Mouse (Mus musculus) liver, embryonic 14.5 days (tissue): Measurements from ENCODE around the gene Zfp821. TPM values are rescaled to one million over a fixed set of nuclear protein-coding genes. Genes with fewer than 3 reads are reported as not detected.

ENCODE experiments used
- ATAC-seq: fragments of 200-750 bp; cut with Nextera tagmentation; 2 replicates; pipeline ENCODE4 v1.8.0; 2017; ENCODE audit warnings: moderate number of reproducible peaks, mild to moderate bottlenecking, moderate library complexity; ENCODE audit not compliant: insufficient read depth
- DNase-seq, 3 experiments: peaks; one replicate each; pipeline ENCODE4 v3.0.0-alpha.2; 2012 to 2013; ENCODE audit warnings: low read depth in 3 of 3, low spot score in 3 of 3
- H3K27ac ChIP-seq: fragments of 300-500 bp; sonication (generic); 2 replicates; pipeline ENCODE4 v1.5.1; 2014; ENCODE audit warnings: moderate library complexity, mild to moderate bottlenecking, control low read depth, inconsistent platforms
- H3K27me3 ChIP-seq: fragments of 300-500 bp; sonication (generic); 2 replicates; pipeline ENCODE4 v1.6.1; 2014; ENCODE audit warnings: mild to moderate bottlenecking, low read length, moderate library complexity; ENCODE audit not compliant: control insufficient read depth, insufficient read depth
- H3K36me3 ChIP-seq: fragments of 300-500 bp; sonication (generic); replicated peaks from 2 replicates; pipeline ENCODE4 v1.6.1; 2014; ENCODE audit warnings: low read depth; ENCODE audit not compliant: control insufficient read depth, insufficient read depth
- H3K4me1 ChIP-seq, 2 experiments: fragments of 200-500 bp in 1 of 2; fragments of 300-500 bp in 1 of 2; sonication (generic) in 1 of 2; replicated peaks; 2 replicates each; pipeline ENCODE4 v1.6.1; 2012 to 2014; ENCODE audit warnings: antibody characterized with exemption in 1 of 2, inconsistent platforms in 1 of 2, low read length in 1 of 2; ENCODE audit not compliant: control insufficient read depth in 2 of 2, insufficient read depth in 2 of 2
- H3K4me2 ChIP-seq: fragments of 300-500 bp; sonication (generic); 2 replicates; pipeline ENCODE4 v1.6.1; 2014; ENCODE audit warnings: low read depth, mild to moderate bottlenecking, control low read depth, moderate library complexity
- H3K4me3 ChIP-seq, 2 experiments: fragments of 200-500 bp in 1 of 2; fragments of 300-500 bp in 1 of 2; sonication (generic) in 1 of 2; 2 replicates each; pipeline ENCODE4 v1.5.1; 2012 to 2014; ENCODE audit warnings: low read depth in 2 of 2, low read length in 2 of 2, mild to moderate bottlenecking in 2 of 2, control low read depth in 1 of 2, inconsistent platforms in 1 of 2, moderate library complexity in 1 of 2; ENCODE audit not compliant: insufficient read depth in 1 of 2
- H3K9ac ChIP-seq: fragments of 300-500 bp; sonication (generic); replicated peaks from 2 replicates; pipeline ENCODE4 v1.6.1; 2014; ENCODE audit warnings: mild to moderate bottlenecking, control low read depth, moderate library complexity
- H3K9me3 ChIP-seq: fragments of 300-500 bp; sonication (generic); 2 replicates; pipeline ENCODE4 v1.6.1; 2016; ENCODE audit warnings: low read length, mixed read lengths; ENCODE audit not compliant: control insufficient read depth
- CTCF ChIP-seq: IDR thresholded peaks from 2 replicates; pipeline ENCODE4 v1.5.1; 2016; ENCODE audit warnings: antibody characterized with exemption, low read depth, control low read depth
- EP300 ChIP-seq: IDR thresholded peaks from 2 replicates; pipeline ENCODE4 v1.6.1; 2016; ENCODE audit warnings: antibody characterized with exemption, low read depth
- WGBS: fragments of 180-500 bp; shearing (Covaris S2); extraction: QIAGEN DNeasy Blood & Tissue Kit; methylation state at CpG from one replicate; pipeline ENCODE4 v1.1.7; 2014; ENCODE audit not compliant: insufficient replicate concordance; 5-methylcytosine and 5-hydroxymethylcytosine counted together
- polyA plus RNA-seq, 2 experiments: library from polyadenylated mRNA; depleted of rRNA in 1 of 2; stranded (reverse) in 1 of 2; unstranded in 1 of 2; fragments of >200 nt; fragmentation: Nextera tagmentation in 1 of 2; extraction: Ambion mirVana in 1 of 2; gene quantifications; 2 replicates each; pipeline versions ENCODE4 v1.2.1 to v1.2.3; 2012 to 2014

Gene Zfp821
- polyA plus RNA-seq (2012; rRNA removed), result 3.2 and 4.8 TPM in 2 replicates
- polyA plus RNA-seq (2014; fragmentation: Nextera tagmentation; extraction: Ambion mirVana), result 5.0 and 5.4 TPM in 2 replicates

DNA sequence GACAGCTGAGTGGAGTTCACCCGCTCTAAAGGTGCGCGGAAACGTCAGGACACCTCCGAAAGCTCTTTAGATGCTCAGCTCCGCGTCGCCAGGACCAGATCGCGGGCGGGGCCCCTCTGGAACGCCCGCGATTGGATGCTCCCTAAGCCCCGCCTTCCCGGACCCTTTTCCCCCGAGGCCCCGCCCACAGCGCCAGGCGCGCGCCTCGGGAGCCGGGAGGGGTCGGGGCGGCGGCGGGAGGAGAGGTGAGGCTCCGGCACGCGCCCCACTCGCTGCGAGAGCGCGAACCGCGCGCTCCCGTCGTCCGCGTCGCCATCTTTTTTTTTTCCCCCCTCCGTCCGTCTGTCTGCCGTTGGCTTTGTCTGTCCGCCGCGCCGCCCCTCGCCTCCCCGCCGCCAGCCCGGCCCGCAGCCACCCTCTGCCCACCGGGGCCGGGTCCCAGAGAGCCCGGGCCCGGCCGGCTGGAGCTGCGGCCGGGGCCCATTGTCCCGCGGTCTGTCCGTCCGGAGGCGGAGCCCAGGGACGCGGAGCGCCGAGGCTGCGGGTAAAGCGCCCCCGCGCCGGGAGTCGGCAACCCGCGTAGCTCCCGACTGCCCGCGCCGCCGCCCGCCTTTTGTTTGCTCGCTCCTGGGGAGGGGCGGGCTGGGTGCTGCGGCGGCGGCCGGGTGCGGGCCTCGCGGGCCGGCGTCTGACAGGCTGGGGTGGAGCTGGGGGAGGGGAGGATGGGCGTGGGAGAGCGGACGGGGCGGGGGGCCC lies at the start of gene Zfp821:
Gene Zfp821, plus strand, starts transcription at position 227 of the 756 bp plus-strand sequence.
- WGBS, result under 1% methylated on average over 91 of the region's 100 CpGs
- Histone ChIP-seq H3K9ac (peak within 1 kb of the TSS; percentile 99), H3K9me3 (no peaks in the 10 kb centered on the region), H3K4me2 (peak within 1 kb of the TSS; percentile 92), H3K27ac (peak within 1 kb of the TSS; percentile 81), H3K27me3 (peaks cover 2% of the 10 kb centered on the region), H3K4me3 (peak within 1 kb of the TSS; percentile 64 to 99), H3K4me1 (peaks cover 12 to 18% of the 10 kb centered on the region in 2 experiments), H3K36me3 (peaks cover 10% of the 10 kb centered on the region)
- peak; percentile 90 for ATAC-seq
- TF ChIP-seq CTCF, result no peak
- TF ChIP-seq EP300, result no peak
- DNase-seq, result peak; percentile 89 to 93 (median 90)

DNA sequence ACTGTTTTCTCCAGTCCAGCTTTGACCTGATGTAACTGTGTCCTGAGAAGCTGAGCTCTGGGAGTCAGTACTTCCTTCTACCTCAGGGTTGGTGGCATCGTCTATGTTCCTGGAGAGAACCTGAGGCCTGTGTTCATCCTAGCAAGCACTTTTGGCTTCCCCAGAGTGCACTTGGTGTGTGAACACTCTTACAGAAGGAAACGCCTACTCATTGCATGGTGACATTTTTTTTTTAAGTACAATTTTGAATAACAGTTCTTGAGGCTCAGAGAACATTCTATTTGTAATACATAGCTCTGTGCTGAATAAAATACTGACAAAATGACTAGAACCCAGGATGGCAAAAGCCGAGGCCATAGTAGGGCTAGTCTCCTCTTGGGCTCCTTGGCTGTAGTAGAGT lies 48.5 kb upstream of the Zfp821 start:
- Histone ChIP-seq H3K36me3 (no peaks in the 10 kb centered on the region), H3K9me3 (no peaks in the 10 kb centered on the region), H3K4me2 (no peak overlapping the region), H3K4me1 (no peaks in the 10 kb centered on the region), H3K4me3 (no peak overlapping the region), H3K9ac (no peak overlapping the region), H3K27ac (no peak overlapping the region), H3K27me3 (no peaks in the 10 kb centered on the region)
- TF ChIP-seq CTCF (no peak), EP300 (no peak)
- whole genome bisulfite sequencing, result 59% methylated on average over 3 of the region's 3 CpGs
- DNase-seq (no peak), ATAC-seq (no peak)

- DNase-seq, result no peak
- H3K4me3 ChIP-seq, result no peak overlapping the region
- ATAC-seq, result no peak
- no peaks in the 10 kb centered on the region for H3K4me1 ChIP-seq
- no peak overlapping the region for H3K4me2 ChIP-seq
- no peak for TF ChIP-seq EP300
- TF ChIP-seq CTCF, result no peak
- H3K9me3 ChIP-seq, result no peaks in the 10 kb centered on the region
- WGBS, result 61% methylated on average over 3 of the region's 3 CpGs
- H3K27me3 ChIP-seq, result no peaks in the 10 kb centered on the region
- no peak overlapping the region for H3K27ac ChIP-seq
- H3K9ac ChIP-seq, result no peak overlapping the region
- H3K36me3 ChIP-seq, result no peaks in the 10 kb centered on the region
Measured at GRCm38 (mm10) chr8:109662328-109662727, 43.0 kb upstream of the Zfp821 start.

DNA sequence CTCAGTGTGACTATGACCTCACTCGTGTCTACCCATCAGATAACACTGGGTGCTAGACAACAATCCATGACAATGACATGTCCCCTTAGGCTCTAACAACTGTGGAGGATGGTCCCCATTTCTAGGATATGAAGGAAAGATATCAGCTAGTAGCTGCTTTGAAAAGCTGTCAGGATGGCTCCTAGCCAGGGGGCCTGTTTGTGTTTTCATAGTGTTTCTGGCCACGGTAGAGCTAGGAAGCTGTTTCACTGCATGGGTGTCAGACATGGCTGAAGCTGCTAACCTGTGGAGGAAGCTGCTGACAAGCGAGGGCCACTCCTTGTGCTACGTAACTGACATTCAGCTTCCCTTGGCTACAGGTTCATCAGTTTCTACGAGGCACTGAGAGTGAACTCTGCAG lies 38.7 kb upstream of the Zfp821 start:
- WGBS, result 68% methylated on average over 5 of the region's 5 CpGs
- H3K27ac ChIP-seq, result no peak overlapping the region
- DNase-seq (no peak), ATAC-seq (no peak)
- no peaks in the 10 kb centered on the region for H3K9me3 ChIP-seq
- H3K36me3 ChIP-seq, result peaks cover 10% of the 10 kb centered on the region
- no peak overlapping the region for H3K4me3 ChIP-seq
- TF ChIP-seq CTCF (no peak), EP300 (no peak)
- no peak overlapping the region for H3K4me2 ChIP-seq
- H3K9ac ChIP-seq, result no peak overlapping the region
- no peaks in the 10 kb centered on the region for H3K27me3 ChIP-seq
- no peaks in the 10 kb centered on the region for H3K4me1 ChIP-seq

DNA sequence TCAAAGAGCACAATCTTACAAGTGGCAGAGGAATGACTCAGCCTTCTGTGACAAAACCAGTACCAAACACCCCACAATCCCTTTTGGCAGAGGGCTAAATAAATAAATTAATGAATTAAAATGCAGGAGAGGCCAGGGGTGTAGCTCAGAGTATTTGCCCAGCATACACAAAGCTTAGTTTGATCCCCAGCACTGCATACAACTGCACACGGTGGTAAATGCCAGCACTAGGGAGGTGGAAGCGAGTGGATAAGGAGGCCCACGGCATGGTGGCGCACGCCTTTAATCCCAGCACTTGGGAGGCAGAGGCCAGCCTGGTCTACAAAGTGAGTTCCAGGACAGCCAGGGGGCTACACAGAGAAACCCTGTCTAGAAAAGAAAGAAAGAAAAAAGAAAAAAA lies 32.7 kb upstream of the Zfp821 start:
- 84% methylated on average over 5 of the region's 5 CpGs for WGBS
- TF ChIP-seq EP300, result no peak
- no peak for TF ChIP-seq CTCF
- DNase-seq (no peak), ATAC-seq (no peak)
- Histone ChIP-seq H3K4me3 (no peak overlapping the region), H3K9ac (no peak overlapping the region), H3K36me3 (peaks cover 62% of the 10 kb centered on the region), H3K27ac (no peak overlapping the region), H3K4me1 (no peaks in the 10 kb centered on the region), H3K27me3 (no peaks in the 10 kb centered on the region), H3K4me2 (no peak overlapping the region), H3K9me3 (no peaks in the 10 kb centered on the region)
